Mouse (Mus musculus) brain, embryonic 14.5 days (tissue): ENCODE data around the gene Srgap2.

Experiments used
- CTCF ChIP-seq: fragments of 200-500 bp; IDR thresholded peaks from 2 replicates; pipeline ENCODE4 v1.5.1; 2012; ENCODE audit warnings: inconsistent platforms, mild to moderate bottlenecking, moderate library complexity, borderline replicate concordance; ENCODE audit not compliant: insufficient read depth, insufficient read length; ENCODE audit errors: extremely low read depth
- POLR2A ChIP-seq: fragments of 200-500 bp; IDR thresholded peaks from 2 replicates; pipeline ENCODE4 v1.6.1; 2012; ENCODE audit warnings: mild to moderate bottlenecking, inconsistent platforms, borderline replicate concordance; ENCODE audit not compliant: poor library complexity, insufficient read depth, insufficient read length, severe bottlenecking; ENCODE audit errors: extremely low read depth

- no peak for TF ChIP-seq CTCF
- TF ChIP-seq POLR2A = no peak
Observed at GRCm38 (mm10) chr1:131347708-131348107, 179.4 kb downstream of the Srgap2 start.
